Mouse (Mus musculus): ENCODE data around the gene Zfp445.

Gene Zfp445

DNA sequence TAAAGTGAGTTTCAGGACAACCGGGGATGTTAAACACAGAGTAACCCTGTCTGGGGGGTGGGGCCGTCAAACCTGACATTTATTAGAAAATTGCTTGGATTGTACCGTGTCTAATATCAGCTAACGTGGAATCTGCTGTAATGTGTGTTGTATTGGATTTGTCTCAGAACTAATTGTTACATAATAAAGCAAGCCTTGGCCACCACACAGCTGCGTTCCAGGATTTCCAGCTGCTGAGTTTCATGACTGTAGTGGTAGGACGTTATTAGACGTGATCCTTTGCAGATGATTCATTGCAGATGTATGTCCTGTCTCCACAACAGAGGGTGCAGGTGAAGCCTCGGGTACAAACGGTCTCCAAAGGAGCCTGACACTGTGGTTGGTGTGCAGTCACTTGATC is 29.7 kb downstream of the Zfp445 start:
- DNase-seq (ENCODE audit: low spot score in 2 of 2): no peak

DNA sequence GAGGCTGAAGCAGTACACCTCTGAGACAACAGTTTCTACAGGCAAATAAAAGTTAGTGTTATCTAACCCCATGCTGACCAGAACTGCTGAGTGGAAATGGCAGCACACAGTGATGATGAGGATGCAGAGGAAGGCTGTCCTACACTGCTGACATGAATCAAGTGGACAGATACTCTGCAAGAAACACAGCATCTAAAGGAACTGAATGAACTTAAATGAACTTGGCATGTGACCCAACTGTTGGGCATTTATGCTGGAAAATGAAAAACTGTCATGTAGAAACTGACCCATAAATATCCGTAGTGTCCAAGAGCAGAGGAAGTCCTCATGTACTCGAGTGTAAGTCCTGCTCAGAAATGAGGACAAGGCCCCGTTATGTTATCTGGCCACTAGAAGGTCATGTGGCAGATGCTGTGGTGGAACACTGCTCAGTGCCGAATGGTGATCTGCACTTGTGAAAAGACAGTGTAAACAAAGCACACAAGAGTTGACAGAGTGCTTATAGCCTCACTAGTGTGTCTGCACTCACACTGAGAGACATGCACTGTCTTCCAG is 35.9 kb downstream of the Zfp445 start:
- DNase-seq (ENCODE audit: low spot score in 2 of 2): no peak

DNA sequence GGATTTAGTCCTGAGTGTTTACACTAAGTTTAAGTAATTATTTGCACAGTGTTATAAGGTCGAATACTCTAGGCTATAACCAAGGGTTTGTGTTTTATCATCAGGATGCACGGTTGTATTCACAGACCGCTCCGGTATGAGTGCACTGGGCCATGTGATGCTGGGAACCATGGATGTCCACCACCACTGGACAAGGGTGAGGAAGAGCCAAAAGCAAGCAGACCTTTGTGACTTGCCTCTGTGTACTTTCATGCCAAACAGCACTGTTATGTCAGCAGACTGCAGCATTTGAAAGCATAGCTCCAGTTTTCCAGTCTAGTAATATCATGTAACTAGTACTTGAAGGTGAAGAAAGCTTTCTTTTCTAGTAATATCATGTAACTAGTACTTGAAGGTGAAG is 39.1 kb downstream of the Zfp445 start:
- no peak for DNase-seq (ENCODE audit: low spot score in 2 of 2)

DNA sequence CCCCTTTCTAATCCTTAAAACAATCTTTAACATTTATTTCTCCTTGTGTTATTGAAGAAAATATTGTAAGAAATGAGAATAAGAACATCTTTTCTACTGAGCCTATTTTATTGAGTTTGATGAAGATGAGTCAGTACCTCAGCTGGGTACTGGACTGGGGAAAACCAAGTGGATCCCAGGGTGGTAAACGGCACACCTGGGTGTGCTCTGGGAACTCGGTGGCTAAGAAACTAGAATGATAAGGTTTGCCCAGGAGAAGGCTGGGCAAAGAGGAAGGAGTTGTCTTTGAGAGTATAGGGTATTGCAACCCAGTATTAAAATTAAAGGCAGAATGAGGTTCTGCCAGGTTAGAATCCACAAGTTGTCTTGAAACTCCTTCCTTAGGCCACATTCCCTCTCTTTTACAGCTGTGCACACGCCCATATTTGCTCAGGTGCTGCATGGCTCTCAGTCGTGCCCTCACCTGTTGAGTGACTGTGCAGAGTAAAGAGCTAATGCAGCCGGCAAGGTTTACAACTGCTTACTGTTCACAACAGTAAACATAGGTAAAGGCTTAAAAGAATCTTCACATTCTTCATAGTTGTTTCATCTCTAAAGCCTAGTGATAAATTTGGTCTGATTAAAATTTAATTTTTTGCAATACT is 42.3 kb downstream of the Zfp445 start:
- no peak for DNase-seq (ENCODE audit: low spot score in 2 of 2)

DNA sequence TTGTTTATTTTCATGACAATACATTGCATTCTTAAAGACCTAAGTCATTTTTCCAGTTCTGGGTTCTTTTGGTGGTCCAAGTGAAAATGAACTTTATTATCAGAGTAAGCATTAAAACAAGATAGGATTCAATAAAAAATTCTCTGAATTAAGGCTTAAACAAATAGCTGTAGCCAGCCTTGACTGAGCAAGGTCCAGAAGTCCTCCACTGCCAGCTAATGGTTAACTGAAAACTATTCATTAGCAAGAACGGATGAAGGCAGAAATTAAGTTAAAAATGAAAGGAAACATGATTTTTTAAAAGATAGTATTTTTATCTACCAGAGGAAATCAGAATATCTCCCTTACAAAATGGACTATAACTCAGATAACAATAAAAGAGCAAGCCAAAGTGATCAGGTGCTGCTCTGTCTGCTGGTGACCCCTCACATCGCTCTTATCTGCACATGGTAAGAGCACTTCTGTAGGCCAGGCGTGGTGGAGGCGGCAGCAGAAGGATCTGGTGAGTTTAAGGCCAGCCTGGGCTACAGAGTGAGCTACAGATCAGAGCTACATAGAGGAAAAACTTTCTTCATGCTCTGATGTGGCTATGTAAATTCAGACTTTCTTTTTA is 50.5 kb downstream of the Zfp445 start:
- no peak for DNase-seq (ENCODE audit: low spot score in 2 of 2)

DNA sequence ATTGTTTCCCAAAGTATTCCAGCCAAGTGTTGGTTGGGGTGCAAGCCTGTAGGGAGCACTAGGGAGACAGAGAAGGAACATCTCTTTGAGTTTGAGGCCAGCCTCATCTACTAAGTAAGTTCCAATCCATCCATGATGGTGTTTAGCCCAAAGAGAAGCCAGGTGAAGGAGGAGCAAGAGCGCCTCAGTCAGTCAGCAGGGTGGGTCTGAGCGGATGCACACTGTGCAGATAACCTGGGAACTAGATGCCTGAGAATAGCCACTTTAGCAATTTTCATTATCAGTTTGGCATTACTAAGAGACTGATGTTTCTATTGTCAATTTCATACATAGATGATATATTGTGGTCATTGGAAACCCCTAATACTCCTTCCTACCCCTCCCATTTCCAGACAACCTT is 51.0 kb downstream of the Zfp445 start:
- DNase-seq (ENCODE audit: low spot score in 2 of 2): no peak

DNA sequence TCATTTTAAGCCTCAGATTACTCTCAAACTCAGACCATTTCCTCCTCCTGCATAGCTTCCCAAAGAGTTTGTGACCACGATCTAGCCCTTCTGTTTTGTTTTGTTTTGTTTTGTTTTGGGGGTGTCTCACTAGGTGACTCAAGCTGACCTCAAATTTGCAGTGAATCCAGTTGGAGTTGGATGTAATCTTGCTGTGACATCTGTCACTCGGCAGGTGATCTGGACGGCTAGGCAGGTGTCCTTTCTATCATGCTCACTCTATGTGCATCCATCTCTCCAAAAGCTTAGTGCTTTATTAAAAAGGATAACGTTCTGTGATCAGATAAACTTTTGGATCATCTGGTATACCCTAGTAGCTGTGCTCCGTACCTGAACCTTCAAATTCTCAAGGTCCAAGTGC is 53.4 kb downstream of the Zfp445 start:
- DNase-seq (ENCODE audit: low spot score in 2 of 2): no peak

DNA sequence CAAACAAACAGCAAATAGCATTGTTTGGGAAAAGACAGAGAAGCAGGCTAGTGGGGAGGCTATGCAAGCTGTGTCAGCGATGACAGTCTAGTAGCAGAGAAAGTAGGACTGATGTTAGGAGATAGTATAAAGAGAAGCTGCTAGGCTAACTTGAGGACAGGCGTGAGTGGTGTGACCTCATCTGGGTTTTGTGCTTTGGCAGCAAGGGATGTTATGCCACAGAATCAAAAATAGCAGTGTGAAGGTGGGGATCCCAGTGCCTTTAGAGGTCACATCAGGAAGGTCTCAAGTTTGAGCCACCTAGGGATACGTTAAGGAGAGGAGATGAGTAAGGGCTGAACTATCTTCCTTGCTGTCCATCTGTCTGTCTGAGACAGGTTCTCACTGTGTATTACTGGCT is 55.6 kb downstream of the Zfp445 start:
- no peak for DNase-seq (ENCODE audit: low spot score in 2 of 2)

DNA sequence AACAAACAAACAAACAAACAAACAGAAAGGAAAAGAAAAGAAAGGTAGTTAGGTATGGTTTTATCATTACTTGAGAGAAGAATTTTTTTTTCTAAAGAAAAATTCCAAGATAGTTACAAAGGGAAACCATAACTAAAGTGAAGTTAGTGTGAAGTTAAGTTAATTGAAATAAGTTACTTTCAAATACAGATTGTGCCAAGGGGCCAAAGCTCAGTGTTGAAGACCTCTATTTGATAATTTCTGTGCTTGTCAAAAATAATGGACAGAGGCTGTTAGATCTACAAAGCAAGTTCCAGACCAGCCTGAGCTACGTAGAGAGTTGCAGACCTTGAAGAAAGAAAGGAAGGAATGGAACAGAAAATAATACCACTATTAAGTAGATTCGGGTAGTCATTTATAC is 58.6 kb downstream of the Zfp445 start:
- DNase-seq (ENCODE audit: low spot score in 2 of 2): no peak

DNA sequence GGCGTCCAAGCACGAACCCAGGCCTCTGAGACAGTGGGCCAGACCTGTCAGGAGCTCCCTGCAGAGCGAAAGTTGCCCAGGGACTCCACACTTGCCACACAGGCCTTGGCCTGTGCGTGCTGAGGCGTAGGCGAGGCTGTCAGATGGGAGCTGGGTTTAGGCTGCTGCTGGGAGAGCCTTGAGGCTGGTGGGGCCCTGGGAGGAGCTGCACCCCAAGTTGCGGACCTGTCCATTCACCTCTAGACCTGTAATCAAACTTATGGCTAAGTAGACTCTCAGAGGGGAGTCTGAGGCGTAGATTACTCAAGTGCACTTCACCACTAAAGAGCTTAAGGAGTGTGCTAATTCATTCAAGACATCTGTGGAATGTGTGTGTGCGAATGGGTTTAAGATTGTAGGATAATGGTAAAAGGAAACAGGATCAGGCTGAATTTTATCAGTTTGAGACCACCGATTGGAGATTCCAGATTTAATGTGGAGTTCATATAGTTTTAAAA is 59.9 kb downstream of the Zfp445 start:
- no peak for DNase-seq (ENCODE audit: low spot score in 2 of 2)

DNA sequence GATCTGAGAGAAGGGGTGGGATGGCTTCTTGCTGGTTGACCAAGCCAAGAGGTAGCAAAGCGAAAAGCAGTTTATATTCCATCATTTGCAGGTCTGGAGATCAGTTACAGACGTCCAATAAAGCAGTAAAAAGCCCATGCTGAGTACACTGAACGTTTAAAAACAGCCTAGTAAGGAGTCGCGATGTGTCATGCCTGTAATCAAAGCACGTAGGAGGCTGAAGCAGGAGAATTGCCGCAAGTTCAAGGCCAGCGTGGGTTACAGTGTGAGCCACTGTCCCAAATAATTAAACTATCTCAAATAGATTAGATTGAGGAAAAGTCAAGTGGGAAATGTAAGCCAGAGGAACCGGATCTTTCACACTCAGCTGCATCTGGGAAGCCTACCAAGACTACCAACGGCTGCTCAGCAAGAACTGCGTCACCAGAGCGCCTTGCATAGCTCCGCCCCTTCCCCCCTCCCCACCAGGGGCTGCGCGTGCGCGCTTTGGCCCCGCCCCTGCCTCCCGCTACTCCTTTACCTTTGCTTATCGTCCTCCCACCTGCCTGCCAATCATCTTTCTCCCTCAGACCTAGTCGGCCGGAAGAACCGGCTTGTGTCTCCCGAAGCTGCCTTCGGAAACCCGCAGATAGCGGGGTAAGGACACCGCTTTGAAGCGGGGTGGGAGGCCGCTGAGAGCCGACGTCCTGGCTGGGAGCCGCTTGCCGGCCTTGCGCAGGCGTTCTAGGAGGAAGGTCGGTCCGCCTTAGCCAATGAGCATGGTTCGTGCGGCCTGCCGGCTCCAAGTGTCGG is 60.6 kb downstream of the Zfp445 start, which contains the start of gene Tcaim:
Tcaim (plus strand) TSS at position 487 of the 792 bp plus-strand sequence.
- peak; percentile 94 to 95 for DNase-seq (ENCODE audit: low spot score in 2 of 2)
